Mouse (Mus musculus) lung, embryonic 14.5 days (tissue): ENCODE data around the gene Dmtf1. TPM values are rescaled to one million over a fixed set of nuclear protein-coding genes. Genes with fewer than 3 reads are reported as not detected.
A peak's percentile ranks its signal among the peaks of the same experiment; 100 is the strongest.
"Not testable (repeated sequence)": the region's sequence is repeated elsewhere in the genome, so short reads cannot be mapped to it uniquely, and the experiment has no call there.

Experiments used
- ATAC-seq: fragments of 200-750 bp; cut with Nextera tagmentation; 2 replicates; pipeline ENCODE4 v1.8.0; 2017; ENCODE audit warnings: mild to moderate bottlenecking, moderate TSS enrichment, moderate library complexity; ENCODE audit not compliant: insufficient read depth
- DNase-seq: peaks from one replicate; pipeline ENCODE4 v3.0.0-alpha.2; 2015
- H3K27ac ChIP-seq: fragments of 300-500 bp; sonication (generic); 2 replicates; pipeline ENCODE4 v1.5.1; 2014; ENCODE audit warnings: low read depth, mild to moderate bottlenecking, moderate library complexity
- H3K27me3 ChIP-seq: fragments of 300-500 bp; sonication (generic); 2 replicates; pipeline ENCODE4 v1.6.1; 2014; ENCODE audit warnings: low read length, control low read depth; ENCODE audit not compliant: insufficient read depth
- H3K36me3 ChIP-seq: fragments of 300-500 bp; sonication (generic); 2 replicates; pipeline ENCODE4 v1.6.1; 2014; ENCODE audit warnings: control low read depth; ENCODE audit not compliant: insufficient read depth
- H3K4me1 ChIP-seq: fragments of 300-500 bp; sonication (generic); 2 replicates; pipeline ENCODE4 v1.6.1; 2014; ENCODE audit warnings: antibody characterized with exemption, control low read depth; ENCODE audit not compliant: insufficient read depth
- H3K4me2 ChIP-seq: fragments of 300-500 bp; sonication (generic); 2 replicates; pipeline ENCODE4 v1.6.1; 2014; ENCODE audit warnings: mild to moderate bottlenecking
- H3K4me3 ChIP-seq: fragments of 300-500 bp; sonication (generic); 2 replicates; pipeline ENCODE4 v1.5.1; 2014; ENCODE audit warnings: low read depth, low read length
- H3K9ac ChIP-seq: fragments of 300-500 bp; sonication (generic); 2 replicates; pipeline ENCODE4 v1.6.1; 2014
- H3K9me3 ChIP-seq: fragments of 300-500 bp; sonication (generic); 2 replicates; pipeline ENCODE4 v1.6.1; 2016; ENCODE audit warnings: low read depth, low read length, control low read depth
- CTCF ChIP-seq: IDR thresholded peaks from 2 replicates; pipeline ENCODE4 v1.5.1; 2016; ENCODE audit warnings: antibody characterized with exemption, low read depth
- WGBS: fragments of 180-500 bp; shearing (Covaris S2); extraction: QIAGEN DNeasy Blood & Tissue Kit; methylation state at CpG from one replicate; pipeline ENCODE4 v1.1.7; 2014; 5-methylcytosine and 5-hydroxymethylcytosine counted together
- polyA plus RNA-seq: library from polyadenylated mRNA; unstranded; fragments of >200 nt; fragmentation: Nextera tagmentation; extraction: Ambion mirVana; gene quantifications from 2 replicates; pipeline ENCODE4 v1.2.1, GENCODE M21; 2014

The Dmtf1 gene
- polyA plus RNA-seq = 49.7 and 50.8 TPM in 2 replicates

GRCm38 (mm10) chr5:9161456-9162041 is at the start of gene Dmtf1:
Gene Dmtf1 (minus strand): TSS chr5:9161776.
- peaks cover 4% of the 10 kb centered on the region; the same call in 1 of the 2 replicates for H3K4me1 ChIP-seq

GRCm38 (mm10) chr5:9186467-9186866 is 24.9 kb upstream of the Dmtf1 start:
- no peaks in the 10 kb centered on the region for H3K36me3 ChIP-seq
- H3K27me3 ChIP-seq = no peaks in the 10 kb centered on the region
- no peaks in the 10 kb centered on the region for H3K4me1 ChIP-seq
- no peak for DNase-seq
- no peak overlapping the region for H3K4me3 ChIP-seq
- H3K9me3 ChIP-seq = no peaks in the 10 kb centered on the region
- H3K27ac ChIP-seq = no peak overlapping the region
- 64% methylated on average over 1 of the region's 1 CpGs for WGBS
- no peak overlapping the region for H3K4me2 ChIP-seq
- no peak for ATAC-seq
- no peak for TF ChIP-seq CTCF
- H3K9ac ChIP-seq = no peak overlapping the region

More at GRCm38 (mm10) chr5:9161456-9162041, at the start of gene Dmtf1:
- H3K9ac ChIP-seq = peak within 1 kb of the TSS; percentile 96
- peak within 1 kb of the TSS; percentile 83 for H3K4me2 ChIP-seq
- H3K9me3 ChIP-seq = no peaks in the 10 kb centered on the region
- H3K27ac ChIP-seq = peak within 1 kb of the TSS; percentile 100
- peak; percentile 97 for ATAC-seq
- H3K4me3 ChIP-seq = peak within 1 kb of the TSS; percentile 92
- 0 out of 2 replicates have a peak, but pooled peaks cover 2% of the 10 kb centered on the region for H3K36me3 ChIP-seq
- TF ChIP-seq CTCF = no peak
- under 1% methylated on average over 58 of the region's 64 CpGs for WGBS
- no peaks in the 10 kb centered on the region for H3K27me3 ChIP-seq
- DNase-seq = peak; percentile 95

- Histone ChIP-seq H3K4me1 (no peaks in the 10 kb centered on the region), H3K36me3 (no peaks in the 10 kb centered on the region), H3K9ac (no peak overlapping the region), H3K27me3 (no peaks in the 10 kb centered on the region), H3K27ac (no peak overlapping the region), H3K4me2 (no peak overlapping the region), H3K9me3 (no peaks in the 10 kb centered on the region), H3K4me3 (no peak overlapping the region)
- DNase-seq (no peak), ATAC-seq (no peak)
- WGBS = 76% methylated on average over 2 of the region's 2 CpGs
- no peak for TF ChIP-seq CTCF
These were observed 11.7 kb upstream of the Dmtf1 start for GRCm38 (mm10) chr5:9173295-9173694.

GRCm38 (mm10) chr5:9169328-9170005 is 7.9 kb upstream of the Dmtf1 start:
- not testable (repeated sequence) for ATAC-seq, H3K9me3 ChIP-seq, H3K27ac ChIP-seq, H3K36me3 ChIP-seq, H3K4me1 ChIP-seq, H3K9ac ChIP-seq, H3K27me3 ChIP-seq, H3K4me3 ChIP-seq, H3K4me2 ChIP-seq
- TF ChIP-seq CTCF = peak; percentile 43
- 79% methylated on average over 4 of the region's 5 CpGs for WGBS
- peak; percentile 50 for DNase-seq

GRCm38 (mm10) chr5:9166366-9166765 is 4.8 kb upstream of the Dmtf1 start:
- DNase-seq = no peak
- H3K4me3 ChIP-seq = no peak overlapping the region
- H3K9ac ChIP-seq = no peak overlapping the region
- no peak for ATAC-seq
- peaks cover 4% of the 10 kb centered on the region; the same call in 1 of the 2 replicates for H3K4me1 ChIP-seq
- 64% methylated on average over 8 of the region's 8 CpGs for WGBS
- no peak for TF ChIP-seq CTCF
- H3K36me3 ChIP-seq = no peaks in the 10 kb centered on the region
- H3K27ac ChIP-seq = no peak overlapping the region
- H3K27me3 ChIP-seq = no peaks in the 10 kb centered on the region
- H3K9me3 ChIP-seq = no peaks in the 10 kb centered on the region
- H3K4me2 ChIP-seq = no peak overlapping the region

- not testable (repeated sequence) for H3K4me1 ChIP-seq, H3K36me3 ChIP-seq, H3K4me2 ChIP-seq, DNase-seq, H3K4me3 ChIP-seq, ATAC-seq, H3K27me3 ChIP-seq, H3K9me3 ChIP-seq, H3K9ac ChIP-seq, H3K27ac ChIP-seq
- 91% methylated on average over 10 of the region's 10 CpGs for WGBS
These were observed 3.6 kb upstream of the Dmtf1 start for GRCm38 (mm10) chr5:9165151-9165550.

- ATAC-seq (no peak), DNase-seq (no peak)
- H3K4me3 ChIP-seq = no peak overlapping the region
- WGBS = 89% methylated on average over 3 of the region's 3 CpGs
- no peaks in the 10 kb centered on the region for H3K9me3 ChIP-seq
- H3K36me3 ChIP-seq = 0 out of 2 replicates have a peak, but pooled peaks cover 2% of the 10 kb centered on the region
- no peak overlapping the region for H3K27ac ChIP-seq
- peaks cover 4% of the 10 kb centered on the region; the same call in 1 of the 2 replicates for H3K4me1 ChIP-seq
- H3K9ac ChIP-seq = no peak overlapping the region
- no peak overlapping the region for H3K4me2 ChIP-seq
- TF ChIP-seq CTCF = no peak
- no peaks in the 10 kb centered on the region for H3K27me3 ChIP-seq
These were observed 1.8 kb upstream of the Dmtf1 start for GRCm38 (mm10) chr5:9163411-9163810.
